Mouse (Mus musculus): ENCODE data around the gene Tigd4. TPM values are rescaled to one million over a fixed set of nuclear protein-coding genes. Genes with fewer than 3 reads are reported as not detected.
"Not testable (repeated sequence)": the region's sequence is repeated elsewhere in the genome, so short reads cannot be mapped to it uniquely, and the experiment has no call there.

Tigd4 gene
- 0.18 TPM in 1 of 2 replicates, not detected in the other for total RNA-seq (2021)
- long read RNA-seq = 0 reads

- DNase-seq = no peak
Measured at GRCm38 (mm10) chr3:84593274-84593673, at the start of gene Tigd4. TSS of gene Tigd4 (plus strand) at chr3:84593574.

- no peak for DNase-seq
Measured at GRCm38 (mm10) chr3:84547177-84547576, 46.2 kb upstream of the Tigd4 start.

- DNase-seq = no peak
Measured at GRCm38 (mm10) chr3:84555780-84556179, 37.6 kb upstream of the Tigd4 start.

DNA sequence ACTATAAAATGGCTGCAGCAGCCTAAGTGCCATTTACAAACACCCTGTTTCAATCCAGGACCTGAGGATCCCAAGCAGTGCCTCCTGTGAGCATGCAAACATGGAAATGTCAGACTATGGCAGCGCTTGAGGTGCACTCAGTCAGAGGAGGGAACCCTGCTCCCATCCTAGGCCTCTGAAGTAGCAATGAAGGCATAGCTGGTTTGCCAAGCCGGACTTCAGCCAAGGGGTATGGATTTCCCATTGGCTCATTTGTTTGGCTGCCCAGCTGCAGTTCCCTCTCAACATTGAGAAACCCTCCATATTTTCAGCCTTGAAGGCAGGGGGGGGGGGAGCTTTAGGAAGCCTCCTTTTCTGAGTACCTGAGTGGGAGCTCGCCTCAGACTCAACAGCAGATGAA lies 35.1 kb upstream of the Tigd4 start:
- DNase-seq = no peak

GRCm38 (mm10) chr3:84562911-84563310 lies 30.5 kb upstream of the Tigd4 start:
- DNase-seq = not testable (repeated sequence)

DNA sequence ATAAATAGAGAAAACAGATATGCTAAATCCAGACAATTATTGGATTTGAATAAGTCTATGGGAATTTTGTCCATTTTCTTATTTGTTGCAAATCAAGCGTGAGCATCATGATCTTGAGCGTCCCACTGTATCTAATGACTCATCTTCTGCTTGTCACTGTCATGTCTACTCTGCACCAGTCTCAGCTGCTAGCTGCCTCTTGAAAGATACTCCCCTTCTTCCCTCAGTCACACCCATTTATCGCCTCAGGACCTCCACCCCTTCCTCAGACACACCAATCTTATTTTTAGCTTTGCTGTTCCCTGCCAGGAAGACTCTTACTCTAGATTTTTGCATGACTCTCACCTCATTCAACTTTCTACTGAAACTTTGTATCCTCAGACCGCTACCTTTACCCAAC lies 30.0 kb upstream of the Tigd4 start:
- no peak for DNase-seq

GRCm38 (mm10) chr3:84568540-84568939 lies 24.8 kb upstream of the Tigd4 start:
- DNase-seq = no peak

- DNase-seq = no peak
Measured at GRCm38 (mm10) chr3:84569587-84569986, 23.8 kb upstream of the Tigd4 start.

DNA sequence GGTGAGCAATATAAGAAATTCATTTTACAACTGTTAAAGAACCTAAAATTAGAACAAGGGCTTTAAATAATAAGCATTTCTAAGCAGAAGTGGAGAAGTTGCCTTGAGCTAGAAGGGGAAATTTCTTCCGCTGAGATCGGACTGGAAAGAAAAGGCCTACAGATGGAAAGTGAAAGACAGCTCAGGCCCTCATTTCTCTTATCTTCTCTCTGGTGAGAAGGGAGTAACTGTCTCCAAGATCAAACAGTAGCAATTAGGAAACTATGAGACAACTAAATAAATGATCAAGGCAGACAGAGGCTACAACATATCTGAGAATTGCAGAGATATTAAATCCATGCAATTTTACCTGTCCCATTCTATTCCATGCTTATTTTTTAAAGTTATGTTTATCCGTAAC lies 22.9 kb upstream of the Tigd4 start:
- no peak for DNase-seq

DNA sequence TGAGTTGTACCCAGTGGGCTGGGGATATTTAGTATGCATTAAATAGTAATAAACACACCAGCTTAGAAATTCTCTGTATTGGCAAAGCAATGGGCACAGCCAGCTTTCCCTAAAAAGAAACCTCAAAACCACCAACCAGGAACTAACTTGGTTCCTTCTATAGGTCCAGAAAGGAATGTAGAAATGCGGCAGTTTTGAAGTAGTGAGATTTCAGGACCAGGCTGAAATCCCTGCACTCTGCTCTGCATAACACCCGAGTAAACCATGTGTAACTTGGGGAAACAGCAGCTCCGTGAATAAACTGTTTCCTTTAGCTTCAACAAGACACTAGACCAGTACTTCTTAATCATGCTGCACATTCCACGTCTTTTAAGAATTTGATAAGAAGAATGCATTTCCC lies 12.7 kb upstream of the Tigd4 start:
- DNase-seq = no peak

- no peak for DNase-seq
Measured at GRCm38 (mm10) chr3:84581696-84582022, 11.7 kb upstream of the Tigd4 start.

DNA sequence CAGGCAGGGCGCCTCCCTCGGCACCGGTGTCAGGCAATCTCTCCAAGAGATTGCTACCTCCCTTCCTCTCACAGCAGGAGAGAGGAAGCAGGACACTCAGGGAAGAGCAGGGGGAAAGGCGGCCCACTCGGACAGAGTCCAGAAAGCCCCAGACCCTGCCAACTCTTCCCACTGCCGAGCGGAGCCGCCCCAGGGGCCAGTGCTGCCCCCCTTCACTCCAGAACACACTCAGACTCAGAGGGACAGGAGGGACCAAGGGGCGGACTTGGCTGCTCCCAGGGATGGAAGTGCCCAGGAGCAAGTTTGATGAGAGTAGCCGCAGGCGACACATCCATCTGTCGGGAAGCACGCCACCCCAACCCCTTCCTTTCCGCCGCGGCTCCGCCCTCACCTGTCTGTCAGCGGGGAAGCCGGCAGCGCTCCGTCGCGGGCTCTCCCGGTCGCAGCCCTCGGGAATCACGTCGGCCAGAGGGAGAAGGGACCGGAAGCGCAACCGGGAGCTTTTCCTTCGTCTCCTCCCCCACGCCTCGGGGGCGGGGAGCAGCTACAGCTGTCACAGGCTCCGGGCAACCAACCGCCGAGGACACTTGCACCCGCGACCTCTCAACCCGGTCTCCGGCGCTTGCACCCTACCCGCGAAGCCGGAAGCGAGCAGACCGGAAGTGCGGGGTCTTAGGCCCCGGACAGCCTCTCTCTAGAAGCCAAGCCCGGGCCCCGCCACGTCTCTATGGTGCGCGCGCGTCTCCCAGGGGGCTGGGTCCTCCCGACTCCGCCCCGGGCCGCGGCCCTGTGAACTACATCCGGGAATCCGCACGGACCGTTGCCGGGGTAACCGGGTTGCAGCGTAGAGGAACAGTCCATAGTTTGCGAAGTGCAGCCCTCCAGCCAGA lies 11.1 kb upstream of the Tigd4 start, which contains the start of gene Arfip1:
Gene Arfip1, minus strand, starts transcription at position 603 of the 890 bp plus-strand sequence.
- DNase-seq = peak; percentile 99

GRCm38 (mm10) chr3:84582913-84583276 lies 10.5 kb upstream of the Tigd4 start:
- no peak for DNase-seq

- DNase-seq = no peak
Measured at GRCm38 (mm10) chr3:84586736-84587135, 6.6 kb upstream of the Tigd4 start.

DNA sequence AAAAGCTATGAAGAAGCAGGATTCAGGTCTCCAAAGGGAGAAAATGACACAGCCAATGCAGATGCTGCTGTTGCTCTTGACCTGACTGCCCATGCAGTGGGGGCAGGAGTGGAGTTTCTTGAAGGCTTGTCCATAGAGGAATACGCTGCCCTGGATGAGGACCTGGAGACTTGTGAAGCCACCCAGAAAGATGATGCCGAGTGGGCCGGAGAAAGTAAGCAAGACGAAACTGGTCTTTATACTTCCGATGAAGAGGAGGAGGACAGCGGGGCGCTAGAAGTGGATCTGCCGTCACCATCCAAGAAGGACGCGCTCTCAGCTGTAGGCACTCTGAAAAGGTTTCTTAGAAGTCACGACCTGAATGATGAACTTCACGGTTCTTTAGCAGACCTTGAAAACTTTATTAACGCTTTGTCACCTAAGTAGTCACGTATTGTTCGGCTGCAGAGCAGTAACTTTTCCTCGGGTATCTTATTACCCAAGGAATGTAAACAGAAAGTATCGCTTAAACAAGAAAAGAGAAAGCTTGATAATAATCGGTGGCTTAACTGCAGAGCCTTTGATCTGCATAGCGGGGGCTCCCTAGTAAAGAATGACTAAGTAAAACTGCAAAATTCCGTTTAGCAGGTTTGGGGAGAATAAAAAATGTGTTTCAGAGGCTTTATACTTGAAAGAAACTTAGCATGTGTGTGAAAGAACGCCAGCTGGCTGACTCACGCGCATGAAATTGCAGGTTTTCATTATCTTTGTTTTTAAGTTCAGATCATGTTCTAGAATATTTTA lies 1.7 kb downstream of the Tigd4 start:
- DNase-seq = no peak

GRCm38 (mm10) chr3:84595677-84596234 lies 2.4 kb downstream of the Tigd4 start:
- DNase-seq = no peak

DNA sequence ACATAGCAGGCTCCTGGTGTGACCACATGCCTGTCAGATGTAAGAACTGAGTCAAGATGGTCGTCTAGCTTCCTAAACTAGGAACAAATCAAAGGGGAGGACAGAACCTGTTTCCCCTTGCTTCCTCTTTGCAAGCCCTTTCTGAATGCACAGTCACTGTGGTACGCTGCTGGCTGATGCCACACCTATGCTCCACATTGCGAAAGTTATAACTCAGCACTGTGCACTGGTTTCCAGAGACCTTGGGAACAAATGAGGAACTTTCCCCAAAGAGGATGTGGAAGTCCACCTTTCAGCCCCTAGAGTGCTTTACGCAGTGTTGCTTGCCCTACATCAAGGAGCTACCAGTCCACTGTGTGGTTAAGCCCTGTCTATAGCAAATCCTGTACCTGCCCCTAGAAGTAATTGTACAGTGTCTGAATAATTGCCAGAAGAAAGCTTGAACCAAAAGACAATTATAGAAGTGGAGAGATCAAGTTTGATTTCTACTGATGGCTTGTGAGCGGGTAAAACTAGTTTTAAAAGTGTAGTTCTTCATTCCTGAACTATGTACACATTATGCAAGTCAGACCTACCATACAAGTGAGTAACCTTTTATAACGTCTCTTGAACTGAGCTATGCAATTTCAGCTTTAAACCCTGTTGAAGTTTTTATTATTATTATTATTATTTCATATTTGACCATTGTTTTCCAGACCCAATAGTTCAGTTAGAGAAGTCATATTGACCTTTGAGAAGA lies 4.8 kb downstream of the Tigd4 start:
- no peak for DNase-seq

DNA sequence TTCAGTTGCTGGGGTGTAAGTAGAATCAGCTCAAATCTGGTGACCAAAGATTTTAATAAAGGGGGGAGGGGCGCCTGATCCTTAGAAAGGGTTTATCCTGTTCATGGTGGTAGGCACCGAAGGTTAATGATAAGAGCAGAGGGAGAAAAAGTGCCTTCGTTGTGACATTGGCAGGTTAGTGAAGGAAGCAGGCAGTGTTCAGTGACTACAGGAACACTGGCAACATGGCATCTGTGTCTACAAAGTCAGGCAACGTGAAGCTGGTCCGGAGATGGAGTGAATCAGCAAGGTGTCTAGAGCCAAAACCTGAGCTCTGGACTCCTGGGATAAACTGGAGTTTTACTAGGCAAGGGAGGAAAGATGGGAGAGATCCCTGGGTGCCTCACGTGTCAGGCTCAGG lies 5.4 kb downstream of the Tigd4 start:
- DNase-seq = no peak

- no peak for DNase-seq
Measured at GRCm38 (mm10) chr3:84601870-84602495, 8.6 kb downstream of the Tigd4 start.

DNA sequence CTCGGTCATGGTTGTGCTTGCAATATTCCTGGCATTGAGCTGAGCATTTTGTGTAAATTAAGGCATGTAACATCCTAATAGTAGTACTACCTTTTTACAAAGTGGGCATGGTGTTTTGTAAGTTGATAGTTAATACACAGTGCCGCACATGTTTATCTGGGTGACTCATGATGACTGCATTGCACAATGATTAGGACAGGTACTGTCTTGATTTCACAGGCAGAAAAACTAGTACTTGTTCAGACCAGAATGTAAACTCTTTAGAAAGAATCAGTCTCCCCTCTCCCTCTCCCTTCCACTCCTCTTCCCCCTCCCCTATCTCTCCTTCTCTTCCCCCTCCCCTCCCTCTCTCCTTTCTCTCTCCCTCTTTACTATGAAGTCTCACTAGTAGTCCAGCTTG lies 9.4 kb downstream of the Tigd4 start:
- DNase-seq = no peak

- no peak for DNase-seq
Measured at GRCm38 (mm10) chr3:84603212-84603611, 9.8 kb downstream of the Tigd4 start.

GRCm38 (mm10) chr3:84610183-84610710 lies 16.9 kb downstream of the Tigd4 start:
- no peak for DNase-seq

All from adrenal gland, postnatal 25 days (tissue).